Mouse (Mus musculus) G1E (cell line): ENCODE results near the gene Cpt2. TPM values are rescaled to one million over a fixed set of nuclear protein-coding genes. Genes with fewer than 3 reads are reported as not detected.

Experiments used
- ATAC-seq: 2 replicates; pipeline ENCODE4 v1.8.0; 2016; ENCODE audit warnings: mild to moderate bottlenecking; ENCODE audit not compliant: insufficient number of reproducible peaks, poor library complexity, low FRiP score, severe bottlenecking; ENCODE audit errors: extremely low read depth
- DNase-seq: peaks from one replicate; pipeline ENCODE4 v3.0.0; 2012; ENCODE audit warnings: low spot score
- H3K27me3 ChIP-seq: 2 replicates; pipeline ENCODE4 v1.6.1; 2012; ENCODE audit warnings: mild to moderate bottlenecking, low read length, inconsistent platforms; ENCODE audit not compliant: insufficient read depth
- H3K36me3 ChIP-seq: replicated peaks from 2 replicates; pipeline ENCODE3; 2012; ENCODE audit warnings: mild to moderate bottlenecking, inconsistent platforms
- H3K4me1 ChIP-seq: 2 replicates; pipeline ENCODE4 v1.6.1; 2012; ENCODE audit warnings: low read depth, low read length, inconsistent platforms, mixed read lengths; ENCODE audit not compliant: insufficient read depth
- H3K4me3 ChIP-seq: 2 replicates; pipeline ENCODE4 v1.5.1; 2012; ENCODE audit warnings: low read depth, mild to moderate bottlenecking, inconsistent platforms, low read length, moderate library complexity, mixed read lengths
- H3K9me3 ChIP-seq: replicated peaks from 2 replicates; pipeline ENCODE4 v1.6.1; 2012; ENCODE audit warnings: inconsistent platforms
- CTCF ChIP-seq: IDR thresholded peaks from 2 replicates; pipeline ENCODE4 v1.5.1; 2012; ENCODE audit warnings: low read depth, low read length, inconsistent platforms, mixed read lengths
- GATA1 ChIP-seq: IDR thresholded peaks from 2 replicates; pipeline ENCODE4 v1.6.1; 2012; ENCODE audit warnings: borderline replicate concordance, low read length, inconsistent platforms, mixed read lengths
- GATA2 ChIP-seq: IDR thresholded peaks from 2 replicates; pipeline ENCODE4 v1.6.1; 2012; ENCODE audit warnings: low read depth, low read length, inconsistent platforms, borderline replicate concordance
- POLR2AphosphoS5 ChIP-seq: IDR thresholded peaks from 2 replicates; pipeline ENCODE4 v1.6.1; 2012; ENCODE audit warnings: low read depth, low read length, inconsistent platforms; ENCODE audit not compliant: insufficient replicate concordance
- TAL1 ChIP-seq: conservative IDR thresholded peaks from 2 replicates; pipeline ENCODE4 v1.6.1; 2012; ENCODE audit warnings: low read depth, low read length, inconsistent platforms, mixed read lengths
- polyA plus RNA-seq: library from polyadenylated mRNA; stranded (reverse); fragments of >175 nt; gene quantifications from 2 replicates; pipeline ENCODE4 v1.2.3, GENCODE M21; 2012
- total RNA-seq, 2 experiments: library from RNA; stranded (forward) in 1 of 2; stranded (reverse) in 1 of 2; fragments of 200-1000 nt in 1 of 2; fragments of >200 nt in 1 of 2; fragmentation: Nextera tagmentation in 1 of 2; gene quantifications; 2 replicates each; pipeline ENCODE4 v1.2.3; 2014 to 2017

Cpt2 gene
- total and polyA plus RNA-seq, 3 experiments, result 31.8 to 75.4 (median 33.5) TPM

GRCm38 (mm10) chr4:107942741-107943140 lies 19.3 kb upstream of the Cpt2 start:
- no peak for DNase-seq
- no peak for TF ChIP-seq POLR2AphosphoS5
- TF ChIP-seq GATA1, result no peak
- TF ChIP-seq CTCF, result no peak
- no peak for TF ChIP-seq GATA2
- TF ChIP-seq TAL1, result no peak
- H3K4me3 ChIP-seq, result no peak overlapping the region
- no peaks in the 10 kb centered on the region for H3K36me3 ChIP-seq
- H3K9me3 ChIP-seq, result no peaks in the 10 kb centered on the region
- H3K4me1 ChIP-seq, result no peaks in the 10 kb centered on the region
- peaks cover 25% of the 10 kb centered on the region for H3K27me3 ChIP-seq
- ATAC-seq, result no peak

DNA sequence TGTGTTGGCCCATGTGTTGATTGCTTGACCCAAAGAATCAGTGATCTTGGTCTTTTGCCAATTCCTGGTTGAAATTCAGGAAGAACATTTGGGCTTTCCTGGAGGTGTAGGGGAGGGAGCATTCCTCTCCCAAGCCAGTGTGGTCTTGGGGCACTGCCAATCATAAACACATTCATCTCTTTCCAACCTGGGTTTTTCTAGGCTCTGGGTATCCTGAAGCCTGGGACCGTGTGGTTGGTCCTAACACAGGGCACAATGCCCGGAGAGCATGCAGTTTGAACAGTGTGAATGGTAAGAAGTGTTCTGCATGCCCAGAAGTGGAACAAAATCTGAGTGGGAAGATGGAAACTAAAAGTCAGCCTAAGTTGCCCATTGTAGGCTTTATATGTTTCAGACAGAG lies 14.7 kb upstream of the Cpt2 start:
- Histone ChIP-seq H3K9me3 (no peaks in the 10 kb centered on the region), H3K36me3 (no peaks in the 10 kb centered on the region), H3K4me1 (0 out of 2 replicates have a peak, but pooled peaks cover under 1% of the 10 kb centered on the region), H3K4me3 (no peak overlapping the region), H3K27me3 (peaks cover 19% of the 10 kb centered on the region)
- TF ChIP-seq TAL1 (no peak), POLR2AphosphoS5 (no peak), GATA2 (no peak), CTCF (no peak), GATA1 (no peak)
- DNase-seq, result no peak
- ATAC-seq, result no peak

GRCm38 (mm10) chr4:107937338-107937737 lies 13.9 kb upstream of the Cpt2 start:
- Histone ChIP-seq H3K4me1 (peaks cover 5% of the 10 kb centered on the region; the same call in 1 of the 2 replicates), H3K9me3 (no peaks in the 10 kb centered on the region), H3K36me3 (no peaks in the 10 kb centered on the region), H3K4me3 (no peak overlapping the region), H3K27me3 (peaks cover 19% of the 10 kb centered on the region)
- DNase-seq (no peak), ATAC-seq (no peak)
- no peak for TF ChIP-seq GATA2
- TF ChIP-seq GATA1, result no peak
- no peak for TF ChIP-seq POLR2AphosphoS5
- TF ChIP-seq TAL1, result no peak
- no peak; the same call in 1 of the 2 replicates for TF ChIP-seq CTCF

DNA sequence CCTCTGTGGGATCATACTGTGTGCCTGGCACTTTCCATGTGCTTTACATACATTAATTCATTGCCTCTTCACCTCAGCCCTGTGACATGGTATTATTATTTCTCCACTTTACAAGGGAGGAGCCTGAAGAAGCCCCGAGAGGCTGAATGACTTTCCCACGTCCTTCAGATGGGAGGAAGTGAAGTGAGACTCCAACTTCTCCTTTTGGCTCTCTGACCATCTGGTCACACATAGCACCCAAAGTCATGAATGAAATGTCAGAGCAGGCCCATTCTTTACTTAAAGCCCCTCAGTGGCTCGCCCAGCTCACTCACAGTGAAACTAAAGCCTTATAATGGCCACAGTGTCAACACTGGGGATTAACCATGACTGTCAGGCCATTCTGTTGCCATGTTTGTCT lies 11.8 kb upstream of the Cpt2 start:
- Histone ChIP-seq H3K9me3 (no peaks in the 10 kb centered on the region), H3K27me3 (peaks cover 16% of the 10 kb centered on the region), H3K36me3 (no peaks in the 10 kb centered on the region), H3K4me3 (no peak overlapping the region), H3K4me1 (peaks cover 5% of the 10 kb centered on the region; the same call in 1 of the 2 replicates)
- DNase-seq, result no peak
- TF ChIP-seq GATA1, result no peak
- TF ChIP-seq GATA2, result no peak
- TF ChIP-seq TAL1, result no peak
- TF ChIP-seq POLR2AphosphoS5, result no peak
- TF ChIP-seq CTCF, result no peak
- no peak for ATAC-seq

DNA sequence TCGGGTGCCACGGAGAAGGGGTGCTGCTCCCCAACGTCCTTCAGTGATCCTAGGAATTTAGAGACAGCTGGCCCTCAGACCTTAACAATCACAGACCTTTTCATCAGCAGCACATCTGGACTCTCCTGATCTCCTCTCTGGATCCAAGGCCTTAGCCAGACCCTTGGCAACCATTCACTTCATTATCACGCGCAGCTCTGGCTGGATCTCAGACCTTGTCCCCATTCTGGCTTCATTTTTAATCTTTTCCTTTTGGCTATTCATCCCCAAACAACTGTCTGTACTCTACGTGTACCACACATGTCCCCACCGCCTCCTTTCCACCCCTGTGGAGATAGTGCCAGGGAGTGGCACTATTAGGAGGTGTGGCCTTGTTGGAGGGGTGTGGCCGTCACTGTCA lies 9.8 kb upstream of the Cpt2 start:
- TF ChIP-seq CTCF (no peak), GATA1 (no peak), POLR2AphosphoS5 (no peak), TAL1 (no peak), GATA2 (no peak)
- no peak for ATAC-seq
- Histone ChIP-seq H3K27me3 (peaks cover 14% of the 10 kb centered on the region), H3K36me3 (no peaks in the 10 kb centered on the region), H3K4me3 (no peak overlapping the region), H3K4me1 (peaks cover 12% of the 10 kb centered on the region), H3K9me3 (no peaks in the 10 kb centered on the region)
- DNase-seq, result no peak

DNA sequence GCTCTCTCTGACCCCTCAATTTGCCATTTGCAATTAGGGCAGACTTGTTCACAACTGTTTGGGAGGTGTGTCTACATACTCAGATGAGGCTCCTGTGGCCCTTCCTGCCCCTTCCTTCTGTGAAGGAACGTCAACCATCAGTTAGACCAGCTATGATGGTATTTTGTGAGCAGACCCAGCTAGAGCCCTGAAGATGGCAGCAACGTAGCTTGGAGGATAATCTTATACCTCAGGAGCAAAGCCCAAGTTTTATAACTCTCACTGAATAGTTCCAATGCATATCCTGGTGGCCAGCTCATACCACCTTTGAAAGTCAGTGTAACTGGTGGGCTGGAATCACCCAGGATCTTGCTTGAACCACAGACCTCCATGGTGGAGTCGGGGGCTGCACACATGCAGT lies 8.0 kb upstream of the Cpt2 start:
- no peak for TF ChIP-seq GATA2
- no peak for TF ChIP-seq GATA1
- TF ChIP-seq TAL1, result no peak
- no peak for TF ChIP-seq POLR2AphosphoS5
- no peak for TF ChIP-seq CTCF
- ATAC-seq (no peak), DNase-seq (no peak)
- Histone ChIP-seq H3K36me3 (no peaks in the 10 kb centered on the region), H3K9me3 (no peaks in the 10 kb centered on the region), H3K4me3 (no peak overlapping the region), H3K27me3 (peaks cover 17% of the 10 kb centered on the region), H3K4me1 (peaks cover 17% of the 10 kb centered on the region)

GRCm38 (mm10) chr4:107928726-107929125 lies 5.3 kb upstream of the Cpt2 start:
- peaks cover 17% of the 10 kb centered on the region for H3K4me1 ChIP-seq
- no peak overlapping the region for H3K4me3 ChIP-seq
- TF ChIP-seq TAL1, result no peak
- TF ChIP-seq CTCF, result no peak
- TF ChIP-seq GATA1, result no peak
- TF ChIP-seq POLR2AphosphoS5, result no peak
- no peak for TF ChIP-seq GATA2
- H3K27me3 ChIP-seq, result peaks cover 20% of the 10 kb centered on the region
- H3K36me3 ChIP-seq, result no peaks in the 10 kb centered on the region
- H3K9me3 ChIP-seq, result no peaks in the 10 kb centered on the region
- DNase-seq, result no peak
- no peak for ATAC-seq
